Mouse (Mus musculus): ENCODE data around the gene Abcc1. TPM values are rescaled to one million over a fixed set of nuclear protein-coding genes. Genes with fewer than 3 reads are reported as not detected.

The Abcc1 gene
- total RNA-seq, 2 experiments from 2014 or later: 23.5 to 24.5 TPM

DNA sequence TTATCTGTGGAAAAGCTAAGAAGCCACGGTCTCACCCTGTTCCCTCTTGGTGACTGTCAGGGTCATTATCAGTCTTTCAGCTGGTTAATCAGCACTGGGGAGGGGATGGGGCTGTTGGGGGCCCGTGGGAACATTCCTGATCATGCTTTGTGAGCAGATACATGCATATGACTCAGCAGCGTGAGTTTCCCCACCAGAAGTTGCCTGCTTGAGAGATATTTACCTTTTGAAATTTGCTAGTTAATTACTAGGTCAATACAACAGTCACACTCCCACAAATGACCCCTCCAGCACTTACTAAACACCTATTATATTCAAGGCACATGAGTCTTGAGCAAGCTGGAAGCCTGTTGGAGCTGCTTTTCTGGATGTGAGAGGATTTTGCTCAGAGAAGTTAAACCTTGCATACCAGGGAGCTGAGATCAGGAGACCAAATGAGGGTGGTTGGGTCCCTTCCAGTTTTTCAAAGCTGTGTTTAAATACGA is 11.5 kb downstream of the Abcc1 start:
- DNase-seq: no peak
- intact Hi-C loops (cut with DNase I): no loop called here

- DNase-seq: no peak
- intact Hi-C loops (cut with DNase I): loop anchor here (5.0 kb wide), 1 partner anchor 66 kb away; no protein-coding TSS in a partner anchor
These were observed 14.6 kb downstream of the Abcc1 start for GRCm38 (mm10) chr16:14375942-14376341.

- intact Hi-C loops (cut with DNase I): loop anchor here (5.0 kb wide), 1 partner anchor 66 kb away; no protein-coding TSS in a partner anchor
- no peak for DNase-seq
These were observed 15.0 kb downstream of the Abcc1 start for GRCm38 (mm10) chr16:14376352-14376751.

DNA sequence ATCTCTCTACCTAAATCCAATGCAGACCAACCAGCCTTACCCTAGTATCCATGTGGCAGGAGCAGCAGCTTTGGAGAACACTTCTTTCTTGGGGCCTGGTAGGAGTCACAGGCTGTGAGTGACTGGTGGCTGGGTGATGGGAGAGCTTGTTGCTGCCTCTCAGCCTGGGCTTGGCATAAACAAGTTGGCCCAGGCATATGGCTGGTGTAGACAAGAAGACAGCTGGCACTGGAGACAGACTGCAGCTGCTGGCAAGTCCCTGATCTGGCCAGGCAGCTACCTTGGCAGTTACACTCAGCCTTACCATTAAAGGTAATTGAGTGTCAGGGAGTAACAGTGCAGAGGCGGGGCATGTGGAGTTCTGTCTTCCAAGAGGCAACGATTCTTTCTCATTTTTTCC is 16.0 kb downstream of the Abcc1 start:
- intact Hi-C loops (cut with DNase I): loop anchor here (5.0 kb wide), 1 partner anchor 65 kb away; no protein-coding TSS in a partner anchor
- DNase-seq: peak; percentile 43 to 50

- no peak for DNase-seq
- intact Hi-C loops (cut with DNase I): loop anchor here (5.0 kb wide), 1 partner anchor 64 kb away; no protein-coding TSS in a partner anchor
These were observed 17.3 kb downstream of the Abcc1 start for GRCm38 (mm10) chr16:14378654-14379053.

DNA sequence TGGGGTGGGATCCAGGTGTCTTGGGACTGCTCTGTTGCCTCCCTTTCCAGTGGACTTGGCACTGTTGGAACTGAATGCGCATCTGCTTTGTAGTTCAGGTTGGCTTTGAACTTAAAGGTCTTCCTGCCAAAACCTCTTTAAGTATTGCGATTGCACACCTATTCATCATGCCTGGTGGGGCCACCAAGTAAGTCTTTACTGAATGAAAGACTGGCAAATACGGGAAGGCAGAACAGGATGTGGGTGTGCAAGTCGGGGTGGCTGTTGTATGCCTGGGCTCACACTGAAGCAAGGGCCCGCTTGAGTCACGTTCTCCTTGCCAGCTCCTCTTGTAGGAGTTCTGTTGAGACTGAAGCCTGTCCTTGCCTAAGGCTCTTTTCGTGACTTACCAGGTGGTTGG is 18.5 kb downstream of the Abcc1 start:
- intact Hi-C loops (cut with DNase I): loop anchor here (5.0 kb wide), 2 partner anchors 62 to 123 kb away; no protein-coding TSS in a partner anchor
- DNase-seq: no peak

DNA sequence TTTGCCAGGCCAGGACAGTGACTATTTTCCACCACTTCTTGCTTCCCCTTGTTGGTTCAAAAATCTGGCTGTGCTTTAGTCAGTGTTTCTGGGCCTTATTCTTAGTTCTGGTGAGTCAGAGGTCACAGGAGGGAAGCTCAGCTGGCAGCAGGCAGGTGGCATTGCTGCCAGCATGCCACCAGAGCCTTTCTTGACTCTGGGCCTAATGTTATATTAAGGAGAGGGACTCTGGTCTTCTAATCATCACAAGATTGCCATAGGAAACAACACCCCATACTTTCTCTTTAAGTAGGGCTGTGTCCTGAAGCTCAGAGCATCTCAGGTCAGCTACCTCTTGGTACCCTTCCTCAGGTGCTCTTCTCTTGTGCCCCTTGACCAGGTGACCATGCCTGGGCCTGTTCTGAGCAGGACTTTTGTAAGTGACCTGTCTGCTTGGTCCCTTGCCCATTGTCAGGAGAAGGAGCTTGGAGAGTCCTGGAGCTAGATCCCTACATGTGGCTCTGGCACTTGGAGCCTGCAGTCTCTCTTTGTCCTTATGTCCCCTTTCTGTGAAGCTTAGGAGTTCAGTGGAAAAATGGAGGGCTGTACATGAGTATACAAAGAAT is 19.8 kb downstream of the Abcc1 start:
- intact Hi-C loops (cut with DNase I): loop anchor here (5.0 kb wide), 1 partner anchor 124 kb away; no protein-coding TSS in a partner anchor
- peak in 1 of 2 experiments; percentile 51 for DNase-seq

DNA sequence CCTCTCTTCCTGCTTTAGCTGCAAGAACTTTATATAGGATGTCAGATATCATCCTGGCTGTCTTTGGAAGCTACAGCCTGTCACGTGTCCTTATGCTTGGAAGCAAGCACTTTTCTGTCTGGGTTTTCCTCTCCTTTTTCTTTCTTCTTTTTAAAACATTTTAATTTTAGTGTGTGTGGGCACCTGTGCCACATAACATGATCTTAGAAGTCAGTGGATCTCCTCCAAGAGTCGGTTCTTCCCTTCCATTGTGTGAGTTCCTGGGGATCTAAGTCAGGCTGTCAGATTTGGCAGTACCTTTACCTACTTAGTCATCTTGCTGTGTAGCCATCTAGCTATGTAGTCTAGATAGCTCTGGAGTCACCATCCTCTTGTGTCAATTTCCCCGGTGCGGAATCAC is 37.9 kb downstream of the Abcc1 start:
- intact Hi-C loops (cut with DNase I): no loop called here

GRCm38 (mm10) chr16:14403507-14403906 is 42.1 kb downstream of the Abcc1 start:
- intact Hi-C loops (cut with DNase I): no loop called here
- no peak for DNase-seq

More for the DNA sequence above, 37.9 kb downstream of the Abcc1 start:
- DNase-seq: no peak

GRCm38 (mm10) chr16:14405636-14406035 is 44.3 kb downstream of the Abcc1 start:
- no peak for DNase-seq
- intact Hi-C loops (cut with DNase I): no loop called here

DNA sequence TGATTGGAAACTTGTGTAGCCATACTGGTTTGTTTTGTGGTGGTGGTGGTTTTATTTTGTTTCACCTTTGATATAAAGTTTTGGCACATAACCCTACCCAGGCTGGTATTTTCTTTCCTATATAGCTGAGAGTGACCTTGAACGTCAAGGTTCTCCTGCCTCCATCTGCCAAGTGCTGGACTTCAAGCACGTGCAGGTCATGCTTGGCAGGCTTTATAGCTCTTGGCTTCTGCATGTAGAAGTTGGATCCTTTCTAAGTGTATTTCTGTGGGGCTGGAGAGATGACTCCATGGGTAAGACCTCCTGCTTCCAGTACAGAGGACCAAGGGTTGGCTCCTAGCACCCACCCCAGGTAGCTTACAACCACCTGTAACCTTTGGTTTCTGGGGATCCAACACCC is 47.8 kb downstream of the Abcc1 start:
- intact Hi-C loops (cut with DNase I): no loop called here

DNA sequence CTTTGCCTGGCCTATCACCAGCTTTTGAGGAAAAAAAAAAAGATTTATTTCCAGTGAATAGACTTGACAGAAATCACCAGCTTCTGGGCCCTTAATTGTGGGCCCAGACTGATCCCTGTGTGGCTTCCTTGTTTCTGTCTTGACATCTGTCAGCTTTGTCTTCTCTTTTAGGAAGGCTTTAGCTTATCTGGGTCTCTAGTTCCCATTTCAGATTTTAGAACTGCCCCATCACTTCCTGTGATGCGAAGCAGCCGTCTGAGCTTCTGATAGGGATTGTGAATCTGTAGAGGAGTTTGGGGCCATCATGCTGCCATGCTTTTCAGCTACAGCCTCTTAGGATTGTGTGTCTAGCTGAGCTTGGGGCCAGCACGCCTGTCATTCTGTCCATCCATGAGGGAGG is 48.4 kb downstream of the Abcc1 start:
- intact Hi-C loops (cut with DNase I): no loop called here
- DNase-seq: no peak

More for the DNA sequence above, 47.8 kb downstream of the Abcc1 start:
- DNase-seq: peak in 1 of 2 experiments; percentile 10

GRCm38 (mm10) chr16:14410611-14411010 is 49.3 kb downstream of the Abcc1 start:
- intact Hi-C loops (cut with DNase I): no loop called here
- no peak for DNase-seq

DNA sequence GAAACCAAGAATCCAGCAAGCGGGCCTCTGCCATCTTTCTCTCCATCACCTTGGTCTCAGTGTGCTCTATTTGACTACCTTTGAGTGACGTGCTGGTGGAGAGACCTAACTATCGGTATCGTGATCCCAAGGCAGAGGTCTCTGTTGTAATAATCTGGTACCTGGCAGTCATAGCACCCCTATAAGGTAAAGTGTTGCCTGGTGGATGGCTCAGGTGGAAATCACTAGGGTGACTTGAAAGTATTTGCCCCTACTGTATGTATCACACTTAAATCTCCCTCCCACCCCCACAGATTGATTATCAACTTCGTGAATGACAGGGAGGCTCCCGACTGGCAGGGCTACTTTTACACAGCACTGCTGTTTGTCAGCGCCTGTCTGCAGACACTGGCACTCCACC is 49.8 kb downstream of the Abcc1 start:
- DNase-seq: no peak
- intact Hi-C loops (cut with DNase I): no loop called here

GRCm38 (mm10) chr16:14412551-14412950 is 51.2 kb downstream of the Abcc1 start:
- DNase-seq: no peak
- intact Hi-C loops (cut with DNase I): no loop called here

GRCm38 (mm10) chr16:14415206-14415605 is 53.8 kb downstream of the Abcc1 start:
- intact Hi-C loops (cut with DNase I): no loop called here

DNA sequence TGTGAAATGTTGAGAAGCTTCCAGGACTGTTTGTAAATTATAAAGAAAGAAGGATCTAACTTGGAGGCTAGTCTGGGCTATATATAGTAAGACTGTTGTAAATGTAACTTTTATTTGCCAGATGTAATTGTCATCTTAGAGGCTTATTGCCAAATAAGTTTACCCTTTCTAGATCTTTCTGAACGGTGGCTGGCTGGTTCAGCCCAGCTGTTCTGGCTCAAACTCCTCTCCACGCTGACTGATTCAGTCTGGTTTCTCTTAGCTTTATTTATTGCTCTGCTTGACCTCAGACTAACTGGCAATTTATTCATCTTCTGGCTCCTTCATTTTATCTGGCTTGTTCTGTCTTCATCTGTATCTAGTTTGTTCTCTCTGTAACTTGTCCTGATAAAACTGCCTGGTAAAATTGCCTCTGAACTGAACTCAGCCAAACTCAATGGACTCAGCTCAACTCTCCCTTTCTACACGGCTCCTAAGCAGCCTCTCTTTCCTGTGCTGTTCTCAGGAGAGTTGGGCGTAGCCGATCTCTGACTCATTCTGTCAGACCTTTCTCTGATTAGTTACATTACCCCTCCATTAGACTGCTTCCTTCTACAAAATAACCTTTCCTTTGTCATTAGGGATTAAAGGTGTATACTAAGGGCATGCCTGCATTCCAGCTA is 55.7 kb downstream of the Abcc1 start:
- intact Hi-C loops (cut with DNase I): no loop called here
- DNase-seq: no peak

More at GRCm38 (mm10) chr16:14415206-14415605, 53.8 kb downstream of the Abcc1 start:
- DNase-seq: no peak

DNA sequence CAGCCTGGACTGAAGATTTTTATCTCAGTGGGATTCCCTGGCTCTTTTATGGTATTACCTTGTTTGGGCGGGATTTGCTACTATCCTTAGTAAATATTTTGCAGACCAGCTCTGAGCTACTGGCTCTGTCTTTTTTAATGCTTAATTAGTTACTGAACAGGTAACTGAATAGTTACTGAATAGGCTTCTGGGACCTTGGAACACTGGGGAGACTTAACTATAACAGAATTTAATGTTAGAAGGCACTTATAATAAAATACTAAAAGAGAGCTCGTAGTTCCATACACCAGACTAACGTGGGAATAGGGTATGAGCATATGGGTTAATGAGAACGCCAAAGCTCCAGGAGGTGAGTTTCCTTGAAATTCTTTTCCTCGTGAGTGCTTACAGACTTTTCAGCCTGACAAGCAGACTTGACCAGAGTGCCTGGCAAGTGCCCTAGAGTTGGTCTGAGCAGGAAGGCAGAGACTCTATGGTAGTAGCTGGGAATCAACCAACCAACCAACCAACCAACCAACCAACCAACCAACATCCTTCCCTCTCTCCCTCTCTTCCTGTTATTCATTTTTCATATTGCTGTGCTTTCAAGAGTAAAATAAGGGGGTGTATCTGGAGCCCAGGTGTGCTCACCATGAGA is 59.3 kb downstream of the Abcc1 start:
- DNase-seq: no peak
- intact Hi-C loops (cut with DNase I): no loop called here

- intact Hi-C loops (cut with DNase I): no loop called here
- DNase-seq: no peak
These were observed 60.7 kb downstream of the Abcc1 start for GRCm38 (mm10) chr16:14422081-14422480.

DNA sequence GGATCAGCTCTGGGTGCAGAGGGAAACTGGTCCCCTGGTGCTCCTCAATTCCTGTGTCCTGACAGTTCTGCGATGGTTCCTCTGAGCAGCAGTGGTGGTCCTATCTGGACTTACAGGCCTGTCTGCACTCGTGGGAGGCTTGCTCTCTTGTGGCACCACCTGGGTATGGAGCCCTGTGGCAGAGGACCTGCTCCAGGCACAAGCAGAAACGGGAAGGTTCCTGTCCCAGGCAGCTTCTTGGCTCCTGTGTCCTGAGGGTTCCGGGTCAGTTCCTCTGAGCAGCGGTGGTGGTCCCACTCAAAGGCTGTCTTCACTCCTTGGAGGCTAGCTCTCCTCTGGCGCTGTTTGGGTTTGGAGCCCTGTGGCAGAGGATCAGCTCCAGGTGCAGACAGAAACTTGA is 68.0 kb downstream of the Abcc1 start:
- no peak for DNase-seq
- intact Hi-C loops (cut with DNase I): no loop called here

GRCm38 (mm10) chr16:14432996-14433395 is 71.6 kb downstream of the Abcc1 start:
- DNase-seq: no peak
- intact Hi-C loops (cut with DNase I): no loop called here

Measured in heart, postnatal 36 days (tissue).